Mouse (Mus musculus) hindbrain, embryonic 12.5 days (tissue): ENCODE results near the gene Fgfbp1. TPM values are rescaled to one million over a fixed set of nuclear protein-coding genes. Genes with fewer than 3 reads are reported as not detected.

ENCODE experiments used
- ATAC-seq: fragments of 200-750 bp; cut with Nextera tagmentation; 2 replicates; pipeline ENCODE4 v1.8.0; 2017; ENCODE audit warnings: moderate TSS enrichment; ENCODE audit not compliant: low FRiP score
- H3K27ac ChIP-seq: fragments of 300-500 bp; sonication (generic); 2 replicates; pipeline ENCODE4 v1.5.1; 2016; ENCODE audit warnings: mild to moderate bottlenecking
- H3K27me3 ChIP-seq: fragments of 300-500 bp; sonication (generic); 2 replicates; pipeline ENCODE4 v1.6.1; 2016; ENCODE audit warnings: mild to moderate bottlenecking
- H3K36me3 ChIP-seq: fragments of 300-500 bp; sonication (generic); 2 replicates; pipeline ENCODE4 v1.6.1; 2016; ENCODE audit warnings: mild to moderate bottlenecking
- H3K4me1 ChIP-seq: fragments of 300-500 bp; sonication (generic); 2 replicates; pipeline ENCODE4 v1.6.1; 2016
- H3K4me2 ChIP-seq: fragments of 300-500 bp; sonication (generic); replicated peaks from 2 replicates; pipeline ENCODE4 v1.6.1; 2016; ENCODE audit warnings: mild to moderate bottlenecking
- H3K4me3 ChIP-seq: fragments of 300-500 bp; sonication (generic); 2 replicates; pipeline ENCODE4 v1.5.1; 2016; ENCODE audit warnings: mild to moderate bottlenecking
- H3K9ac ChIP-seq: fragments of 300-500 bp; sonication (generic); 2 replicates; pipeline ENCODE4 v1.6.1; 2016; ENCODE audit warnings: mild to moderate bottlenecking, moderate library complexity
- H3K9me3 ChIP-seq: fragments of 300-500 bp; sonication (generic); replicated peaks from 2 replicates; pipeline ENCODE4 v1.6.1; 2016; ENCODE audit warnings: mild to moderate bottlenecking
- WGBS: fragments of 180-500 bp; shearing (Covaris S2); methylation state at CpG from one replicate; pipeline ENCODE4 v1.1.7; 2016; 5-methylcytosine and 5-hydroxymethylcytosine counted together
- polyA plus RNA-seq: library from polyadenylated mRNA; unstranded; fragments of >200 nt; fragmentation: Nextera tagmentation; extraction: Ambion mirVana; gene quantifications from 2 replicates; pipeline ENCODE4 v1.2.1, GENCODE M21; 2016

The Fgfbp1 gene
- polyA plus RNA-seq, 1 experiment from 2014 or later, result 1.1 TPM

- no peak for ATAC-seq
Observed at GRCm38 (mm10) chr5:43971156-43971555, 10.4 kb downstream of the Fgfbp1 start.

DNA sequence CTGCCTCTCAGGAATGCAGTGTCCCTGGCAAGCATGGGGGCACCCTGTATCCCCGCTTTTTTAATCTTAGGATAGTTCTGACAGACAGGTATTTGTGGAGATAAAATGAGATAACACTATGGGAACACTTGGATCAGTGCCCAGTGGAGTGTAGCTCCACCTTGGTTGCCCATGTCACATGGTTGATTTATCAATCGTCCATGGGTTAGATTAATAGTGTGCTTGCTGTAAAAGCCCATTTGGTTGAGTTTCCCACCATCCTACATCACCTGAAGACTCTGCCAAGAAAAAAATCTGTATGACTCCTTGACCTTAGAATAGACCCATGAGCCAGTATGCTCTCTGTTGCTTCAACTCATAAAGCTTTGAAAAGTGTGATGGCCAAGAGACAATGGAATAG lies 11.0 kb downstream of the Fgfbp1 start:
- Histone ChIP-seq H3K4me2 (no peak overlapping the region), H3K4me3 (no peak overlapping the region), H3K36me3 (no peaks in the 10 kb centered on the region), H3K9me3 (no peaks in the 10 kb centered on the region), H3K27me3 (no peaks in the 10 kb centered on the region), H3K4me1 (no peaks in the 10 kb centered on the region), H3K9ac (no peak overlapping the region), H3K27ac (no peak overlapping the region)
- WGBS, result 85% methylated on average over 2 of the region's 2 CpGs
- no peak for ATAC-seq

More at GRCm38 (mm10) chr5:43971156-43971555, 10.4 kb downstream of the Fgfbp1 start:
- Histone ChIP-seq H3K27me3 (no peaks in the 10 kb centered on the region), H3K4me1 (no peaks in the 10 kb centered on the region), H3K4me2 (no peak overlapping the region), H3K9ac (no peak overlapping the region), H3K4me3 (no peak overlapping the region), H3K27ac (no peak overlapping the region), H3K36me3 (no peaks in the 10 kb centered on the region), H3K9me3 (no peaks in the 10 kb centered on the region)
- 84% methylated on average over 2 of the region's 2 CpGs for WGBS

DNA sequence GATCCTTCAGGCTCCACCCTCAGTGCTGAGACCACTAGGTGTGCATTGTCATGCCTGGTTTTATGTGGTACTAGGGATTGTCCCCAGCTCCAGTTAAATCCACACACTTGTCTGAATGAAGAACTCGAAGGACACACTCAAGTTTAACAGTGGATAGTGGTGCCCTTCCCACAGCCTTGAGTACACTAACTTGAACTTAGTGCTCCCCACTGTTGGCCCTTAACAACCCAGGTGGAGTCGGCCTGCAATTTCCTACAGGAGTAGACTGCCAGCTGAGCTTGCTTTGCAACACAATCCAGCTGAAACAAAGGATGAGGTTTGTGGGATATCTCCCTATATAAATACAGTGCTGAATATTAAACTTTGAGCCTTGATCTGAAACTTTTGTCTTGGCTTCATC lies 12.9 kb downstream of the Fgfbp1 start:
- Histone ChIP-seq H3K9ac (no peak overlapping the region), H3K4me2 (no peak overlapping the region), H3K9me3 (no peaks in the 10 kb centered on the region), H3K27ac (no peak overlapping the region), H3K4me1 (no peaks in the 10 kb centered on the region), H3K36me3 (no peaks in the 10 kb centered on the region), H3K4me3 (no peak overlapping the region), H3K27me3 (no peaks in the 10 kb centered on the region)
- ATAC-seq, result no peak
- WGBS, result 64% methylated on average over 2 of the region's 2 CpGs

GRCm38 (mm10) chr5:43961056-43961455 lies 20.5 kb downstream of the Fgfbp1 start:
- Histone ChIP-seq H3K9me3 (no peaks in the 10 kb centered on the region), H3K27me3 (no peaks in the 10 kb centered on the region), H3K36me3 (no peaks in the 10 kb centered on the region), H3K4me2 (no peak overlapping the region), H3K27ac (no peak overlapping the region), H3K9ac (no peak overlapping the region), H3K4me1 (no peaks in the 10 kb centered on the region), H3K4me3 (no peak overlapping the region)
- 88% methylated on average over 3 of the region's 3 CpGs for WGBS
- ATAC-seq, result no peak

DNA sequence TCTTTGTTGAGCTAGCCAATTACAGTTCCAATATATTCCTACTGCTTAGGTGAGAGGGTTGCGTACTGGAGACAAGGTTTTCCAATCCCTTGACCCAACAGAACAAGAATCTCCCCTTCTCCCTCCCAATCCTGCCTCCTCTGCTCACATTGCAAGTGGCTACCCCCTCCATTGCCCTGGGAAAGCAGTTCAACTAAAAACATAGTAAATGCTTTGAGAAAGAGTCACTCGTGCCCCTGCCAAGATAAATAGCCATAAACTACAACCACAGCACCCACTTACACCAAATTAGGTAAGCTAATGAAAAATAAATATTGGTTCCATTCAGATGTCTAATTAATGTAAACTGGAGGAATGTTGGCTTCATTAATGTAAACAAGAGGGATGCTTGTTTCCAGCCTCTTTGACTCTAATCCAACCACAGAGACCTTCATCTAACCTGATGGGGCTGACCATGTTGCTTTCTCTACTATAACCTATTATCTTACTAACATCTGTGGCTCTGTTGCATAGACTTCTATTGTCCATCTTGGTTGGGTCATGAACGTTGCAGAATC lies 21.6 kb downstream of the Fgfbp1 start:
- Histone ChIP-seq H3K9me3 (no peaks in the 10 kb centered on the region), H3K4me3 (no peak overlapping the region), H3K4me1 (no peaks in the 10 kb centered on the region), H3K27me3 (no peaks in the 10 kb centered on the region), H3K36me3 (no peaks in the 10 kb centered on the region), H3K27ac (no peak overlapping the region), H3K4me2 (no peak overlapping the region), H3K9ac (no peak overlapping the region)
- no peak for ATAC-seq
- 86% methylated on average over 2 of the region's 3 CpGs for WGBS

- no peaks in the 10 kb centered on the region for H3K36me3 ChIP-seq
- no peak overlapping the region for H3K9ac ChIP-seq
- no peaks in the 10 kb centered on the region for H3K9me3 ChIP-seq
- peaks cover 7% of the 10 kb centered on the region for H3K4me1 ChIP-seq
- WGBS, result 91% methylated on average over 1 of the region's 1 CpGs
- H3K27ac ChIP-seq, result no peak overlapping the region
- ATAC-seq, result no peak
- H3K4me3 ChIP-seq, result no peak overlapping the region
- no peaks in the 10 kb centered on the region for H3K27me3 ChIP-seq
- no peak overlapping the region for H3K4me2 ChIP-seq
Observed at GRCm38 (mm10) chr5:43953241-43953640, 28.3 kb downstream of the Fgfbp1 start.

DNA sequence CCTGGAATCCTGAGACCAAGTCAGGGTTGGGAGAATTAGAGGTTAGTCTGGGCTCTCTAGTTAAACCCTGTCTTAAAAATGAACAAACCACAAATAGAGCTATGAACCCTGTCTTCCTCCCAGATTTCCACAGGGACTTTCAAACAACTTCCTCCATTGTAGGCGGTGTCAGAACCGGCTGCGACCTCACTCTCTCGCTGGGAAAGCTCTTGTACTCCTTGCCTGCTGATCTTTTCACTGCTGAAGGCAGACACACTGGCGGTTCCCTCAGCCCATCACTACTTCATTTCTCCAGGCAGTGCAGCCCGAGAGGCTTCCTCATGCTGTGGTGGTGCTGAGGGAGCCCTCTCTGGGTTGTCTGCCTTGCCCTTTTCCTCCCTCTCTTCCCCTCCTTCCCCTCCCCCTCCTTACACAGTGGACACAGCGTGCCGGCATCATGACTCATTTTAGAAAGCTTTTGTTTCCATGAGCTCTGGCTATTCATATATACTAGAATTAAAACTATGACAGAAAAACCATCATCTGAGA lies 32.8 kb downstream of the Fgfbp1 start:
- Histone ChIP-seq H3K4me3 (no peak overlapping the region; the same call in 1 of the 2 replicates), H3K4me1 (peaks cover 17% of the 10 kb centered on the region), H3K27me3 (peaks cover 6% of the 10 kb centered on the region; the same call in 1 of the 2 replicates), H3K36me3 (no peaks in the 10 kb centered on the region), H3K27ac (no peak overlapping the region), H3K4me2 (peak overlapping the region; percentile 77), H3K9ac (no peak overlapping the region), H3K9me3 (no peaks in the 10 kb centered on the region)
- WGBS, result 4% methylated on average over 8 of the region's 8 CpGs
- peak; percentile 14; the same call in 1 of the 2 replicates for ATAC-seq

GRCm38 (mm10) chr5:43948111-43948743 lies 33.4 kb downstream of the Fgfbp1 start:
- peak overlapping the region; percentile 27 for H3K4me3 ChIP-seq
- H3K27ac ChIP-seq, result no peak overlapping the region
- no peaks in the 10 kb centered on the region for H3K9me3 ChIP-seq
- H3K4me1 ChIP-seq, result peaks cover 17% of the 10 kb centered on the region
- H3K36me3 ChIP-seq, result no peaks in the 10 kb centered on the region
- 3% methylated on average over 27 of the region's 27 CpGs for WGBS
- peak overlapping the region; percentile 77 for H3K4me2 ChIP-seq
- no peak overlapping the region; the same call in 1 of the 2 replicates for H3K9ac ChIP-seq
- peaks cover 6% of the 10 kb centered on the region; the same call in 1 of the 2 replicates for H3K27me3 ChIP-seq
- peak; percentile 91 for ATAC-seq

DNA sequence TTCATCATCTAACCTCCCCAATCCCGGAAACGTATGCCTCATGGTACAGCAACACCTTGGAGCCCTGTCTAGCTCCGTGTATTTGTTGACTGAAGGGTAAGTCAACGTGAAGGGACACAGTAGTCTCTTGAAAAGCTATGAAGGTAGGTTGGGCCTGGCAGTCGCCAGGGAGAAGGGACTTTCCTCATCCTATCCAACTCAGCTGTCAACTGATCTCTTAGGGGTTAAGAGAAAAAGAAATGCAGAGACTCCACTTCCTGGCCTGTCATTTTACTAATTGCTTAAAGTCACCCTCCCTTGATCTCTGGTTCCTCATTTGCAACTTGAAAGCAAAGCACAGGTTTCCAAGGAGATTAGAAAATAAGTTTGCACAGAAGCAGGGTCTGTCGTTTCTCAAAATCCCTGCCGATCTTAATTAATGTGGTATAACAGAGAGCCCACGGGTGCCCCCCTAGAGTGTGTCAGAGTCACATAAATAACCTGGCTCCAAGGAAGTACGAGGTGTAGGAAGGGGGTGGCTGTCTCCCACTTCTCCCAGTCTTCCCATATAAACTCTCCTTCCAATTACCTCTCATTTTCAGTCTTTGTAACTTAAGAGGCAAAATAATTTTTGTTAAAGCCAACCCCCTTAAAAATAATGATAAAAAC lies 34.1 kb downstream of the Fgfbp1 start:
- H3K4me2 ChIP-seq, result peak overlapping the region; percentile 77
- peak; percentile 49 for ATAC-seq
- H3K4me1 ChIP-seq, result peaks cover 17% of the 10 kb centered on the region
- H3K36me3 ChIP-seq, result no peaks in the 10 kb centered on the region
- 41% methylated on average over 9 of the region's 9 CpGs for WGBS
- H3K4me3 ChIP-seq, result peak overlapping the region; percentile 27; the same call in 1 of the 2 replicates
- peaks cover 6% of the 10 kb centered on the region; the same call in 1 of the 2 replicates for H3K27me3 ChIP-seq
- H3K9ac ChIP-seq, result no peak overlapping the region
- no peak overlapping the region for H3K27ac ChIP-seq
- H3K9me3 ChIP-seq, result no peaks in the 10 kb centered on the region

DNA sequence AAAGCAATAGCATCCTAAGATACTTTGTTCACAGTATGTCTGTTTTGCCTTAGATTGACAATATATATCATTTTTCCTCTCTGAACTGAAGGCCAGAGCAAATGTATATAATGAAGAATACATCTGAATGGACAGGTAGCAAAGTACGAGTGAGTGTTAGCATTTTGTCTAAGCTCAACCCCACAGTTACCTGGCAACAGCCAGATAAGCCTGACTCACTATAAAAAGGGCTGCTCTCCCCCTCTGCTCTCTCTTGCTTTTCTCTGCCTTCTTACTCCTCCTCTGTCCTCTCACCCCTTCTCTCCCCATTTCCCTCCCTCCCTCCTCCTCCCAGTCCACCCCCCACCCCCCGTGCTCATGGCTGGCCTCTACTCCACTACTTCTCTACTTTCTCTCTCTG lies 48.3 kb downstream of the Fgfbp1 start:
- Histone ChIP-seq H3K9ac (no peak overlapping the region), H3K9me3 (no peaks in the 10 kb centered on the region), H3K27me3 (no peaks in the 10 kb centered on the region), H3K4me3 (no peak overlapping the region), H3K4me1 (no peaks in the 10 kb centered on the region), H3K4me2 (no peak overlapping the region), H3K36me3 (no peaks in the 10 kb centered on the region), H3K27ac (no peak overlapping the region)
- 57% methylated on average over 2 of the region's 2 CpGs for WGBS
- no peak for ATAC-seq
